Mouse (Mus musculus) T-helper 2 cell (primary cell): ENCODE results near the gene Dusp22.

ENCODE experiments used
- in situ Hi-C: fragments of 300-600 bp; cut with MboI, MseI; formaldehyde crosslinking; loops from one replicate; pipeline ENCODE4 v1.15.1; 2025; ENCODE audit warnings: high pct_unique_total_duplicates

The Dusp22 gene

DNA sequence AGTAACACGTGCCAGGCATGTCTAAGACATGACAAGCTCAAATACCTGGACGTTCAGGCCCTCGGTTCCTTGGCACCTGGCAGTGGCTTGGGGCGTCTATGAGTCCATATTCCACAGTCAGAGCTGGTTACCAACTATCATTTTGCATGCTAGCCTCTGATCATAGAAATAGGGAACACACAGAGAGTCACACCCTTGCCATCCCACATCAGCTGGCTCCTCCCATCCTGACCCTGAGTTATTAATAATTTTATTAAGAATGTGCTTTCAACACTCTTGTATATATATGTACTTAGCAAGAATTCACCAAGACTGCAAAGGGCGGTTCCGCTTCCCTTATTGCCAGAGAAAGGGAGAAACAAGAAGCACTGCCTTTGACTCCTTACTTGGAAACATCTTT lies 54.8 kb downstream of the Dusp22 start:
- in situ Hi-C loops, result no loop called here

DNA sequence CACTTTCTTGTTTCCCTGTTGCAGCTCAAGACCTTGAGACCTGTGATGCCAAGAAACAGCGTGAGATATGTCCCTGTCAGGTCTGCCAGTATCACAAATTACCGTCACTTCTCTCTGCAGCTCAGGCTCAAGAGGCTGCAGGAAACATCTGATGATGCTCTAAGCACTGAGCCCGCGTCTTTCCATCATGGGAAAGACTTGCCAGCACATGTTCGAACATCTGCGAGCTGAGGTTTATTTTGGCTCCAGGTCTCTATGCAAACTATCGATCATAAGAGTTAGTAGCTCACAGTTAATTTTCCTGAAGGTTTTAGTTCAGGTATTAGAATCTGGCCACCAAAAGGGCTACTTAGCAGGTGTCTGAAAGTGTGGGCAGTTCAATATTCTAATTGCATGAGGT lies 55.3 kb downstream of the Dusp22 start:
- in situ Hi-C loops, result no loop called here

DNA sequence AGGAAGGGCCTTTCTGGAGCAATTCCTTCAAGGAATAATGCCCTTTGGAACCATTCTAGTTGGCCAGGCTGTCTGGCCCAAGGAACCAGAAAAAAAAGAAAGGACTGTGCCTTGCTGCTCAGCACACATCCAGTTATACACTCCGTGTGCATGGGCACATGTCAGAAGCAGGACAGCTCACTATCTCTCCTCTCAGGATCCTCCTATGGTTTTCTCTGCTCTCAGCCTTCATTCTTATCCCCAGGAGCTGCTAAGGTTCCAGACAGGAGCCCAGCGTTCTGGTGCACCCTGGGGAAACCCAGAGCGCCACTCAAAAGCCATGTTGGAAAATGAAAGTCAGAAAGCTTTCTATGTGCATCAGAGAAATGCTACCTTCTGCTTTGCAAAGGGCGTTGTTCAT lies 55.8 kb downstream of the Dusp22 start:
- in situ Hi-C loops, result no loop called here

DNA sequence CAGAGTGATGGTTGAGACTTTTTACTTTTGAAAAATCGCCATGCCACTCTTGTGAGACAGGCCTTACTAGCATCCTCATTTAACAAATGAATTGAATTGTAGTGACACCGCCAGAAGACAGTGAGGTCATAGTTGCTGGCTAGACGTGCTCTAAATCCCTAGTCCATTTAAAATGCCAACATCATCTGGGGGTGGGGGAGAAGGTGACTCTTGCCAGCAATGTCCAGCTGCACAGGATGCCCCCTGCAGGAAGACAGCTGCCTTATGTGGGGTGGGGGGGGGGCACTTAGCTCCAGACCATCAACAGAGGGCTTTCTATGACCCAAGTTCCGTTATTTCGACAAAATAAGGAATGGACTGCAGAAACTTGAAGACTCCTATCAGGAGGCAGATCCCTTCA lies 56.8 kb downstream of the Dusp22 start:
- in situ Hi-C loops, result no loop called here

DNA sequence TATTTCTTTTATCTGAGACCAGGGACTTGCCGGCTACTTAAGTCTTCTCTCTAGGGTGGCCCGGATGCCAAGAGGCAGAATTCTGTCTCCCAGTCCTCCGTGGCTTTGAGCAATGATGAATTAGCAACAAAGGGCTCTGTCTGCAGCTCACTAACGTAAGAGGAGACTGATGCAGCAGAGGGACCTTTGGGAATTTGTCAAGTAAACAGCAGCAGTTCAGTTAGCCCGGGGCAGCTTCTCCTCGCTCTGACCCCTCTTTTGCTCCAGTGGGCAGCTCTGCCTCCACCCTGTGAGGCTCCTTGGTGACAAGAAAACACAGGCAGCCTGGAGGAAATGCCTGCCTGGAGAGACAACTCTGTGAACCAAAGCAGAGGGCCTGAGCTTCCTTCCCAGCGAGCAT lies 62.8 kb downstream of the Dusp22 start:
- in situ Hi-C loops, result no loop called here

DNA sequence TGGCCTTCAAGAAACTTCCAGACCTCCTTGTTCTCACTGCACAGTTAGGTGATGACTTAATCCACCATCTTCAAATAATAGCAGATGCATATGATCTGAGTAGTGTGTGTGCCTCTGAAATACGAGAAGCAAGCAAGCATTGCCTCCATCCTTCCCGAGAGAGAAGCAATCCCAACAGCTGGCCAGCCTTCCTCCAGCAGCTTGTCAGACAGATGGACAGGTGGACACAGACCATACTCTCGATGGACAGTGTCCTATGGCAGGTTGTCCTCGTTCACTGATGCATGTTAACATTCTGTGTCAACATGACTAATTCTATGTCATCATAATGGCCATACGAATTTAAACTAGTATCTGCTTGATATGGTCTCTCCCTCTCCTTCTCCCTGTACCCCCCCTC lies 63.5 kb downstream of the Dusp22 start:
- in situ Hi-C loops, result no loop called here

DNA sequence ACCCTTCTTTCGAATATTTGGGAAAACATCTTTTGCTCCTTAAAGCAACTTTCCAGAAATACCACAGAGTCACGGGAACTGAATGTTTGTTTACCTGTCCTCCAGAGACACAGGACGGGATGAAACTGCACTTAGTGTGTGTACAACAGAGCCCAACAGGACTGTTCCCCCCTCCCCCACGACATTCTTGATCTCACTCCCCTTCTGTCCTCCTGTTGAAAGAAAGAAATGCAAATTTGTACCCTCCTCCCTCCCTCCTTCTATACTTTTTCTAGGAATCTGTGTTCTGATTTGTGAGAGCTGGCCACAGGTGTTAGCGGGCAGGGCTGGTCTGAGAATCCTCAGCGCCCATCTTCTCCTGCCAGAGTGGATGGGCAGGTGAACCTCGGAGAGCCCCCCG lies 64.1 kb downstream of the Dusp22 start:
- in situ Hi-C loops, result no loop called here

DNA sequence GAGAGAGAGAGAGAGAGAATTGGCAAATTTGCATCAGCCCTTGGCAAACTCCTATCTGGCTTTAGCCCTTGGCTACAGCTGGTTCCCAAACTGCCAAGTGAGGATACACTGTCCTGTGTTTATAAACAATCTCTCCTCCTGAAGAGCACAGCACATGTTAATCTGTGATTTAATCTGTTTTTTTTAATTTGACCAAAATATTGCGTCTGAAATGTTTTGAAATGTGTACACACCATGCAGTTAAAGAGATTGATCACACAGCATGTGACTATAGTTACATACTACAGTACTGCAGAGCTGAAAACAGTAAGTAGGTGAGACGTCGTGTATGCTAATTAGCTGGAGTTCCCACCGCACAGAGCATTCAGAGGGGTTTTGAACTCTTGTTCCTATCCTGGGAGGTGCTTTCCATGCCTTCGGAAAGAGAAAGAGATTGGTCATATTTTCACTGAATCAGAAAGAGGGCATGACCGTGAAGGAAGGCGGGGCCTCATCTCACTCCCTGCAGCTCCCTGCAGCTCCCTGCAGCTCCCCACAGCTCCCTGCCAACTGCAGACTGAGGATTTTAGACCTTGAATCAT lies 65.0 kb downstream of the Dusp22 start:
- in situ Hi-C loops, result no loop called here

DNA sequence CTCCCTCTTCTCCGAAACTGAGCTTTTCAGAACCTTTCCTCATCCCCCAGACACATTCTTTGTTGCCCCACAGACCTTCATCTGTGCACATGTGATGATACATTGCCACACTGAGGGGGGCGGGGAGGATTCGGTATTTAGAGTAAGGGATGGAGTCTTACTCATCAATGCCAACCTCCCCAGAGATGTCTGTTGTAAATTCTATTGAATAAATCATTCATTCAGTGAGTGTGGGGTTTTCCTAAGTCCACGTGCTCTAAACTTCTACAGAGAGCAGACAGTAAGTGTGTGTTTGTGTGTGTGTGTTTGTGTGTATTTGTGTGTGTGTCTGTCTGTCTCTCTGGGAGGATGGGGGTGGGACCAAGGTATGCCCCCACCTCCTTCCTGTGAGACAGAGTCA lies 67.1 kb downstream of the Dusp22 start:
- in situ Hi-C loops, result no loop called here

DNA sequence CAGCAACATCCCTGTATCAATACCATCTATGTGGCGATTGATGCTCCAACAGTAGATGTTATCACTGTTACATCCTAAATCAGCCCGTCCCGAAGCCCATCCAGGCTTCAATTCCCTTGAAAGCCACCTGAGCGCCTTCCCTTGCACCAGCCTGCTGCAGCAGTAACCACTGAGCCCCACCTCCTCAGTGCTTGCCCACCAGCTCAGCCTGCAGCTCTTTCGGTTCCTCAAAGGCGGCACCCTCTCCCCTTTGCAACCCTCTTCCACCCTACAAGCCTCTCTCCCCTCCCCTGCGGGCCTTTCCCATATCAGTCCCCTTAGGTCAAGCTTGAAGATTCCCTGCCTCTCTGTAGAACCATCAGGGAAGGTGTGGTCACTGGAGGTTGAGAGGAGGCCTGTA lies 68.4 kb downstream of the Dusp22 start:
- in situ Hi-C loops, result no loop called here

DNA sequence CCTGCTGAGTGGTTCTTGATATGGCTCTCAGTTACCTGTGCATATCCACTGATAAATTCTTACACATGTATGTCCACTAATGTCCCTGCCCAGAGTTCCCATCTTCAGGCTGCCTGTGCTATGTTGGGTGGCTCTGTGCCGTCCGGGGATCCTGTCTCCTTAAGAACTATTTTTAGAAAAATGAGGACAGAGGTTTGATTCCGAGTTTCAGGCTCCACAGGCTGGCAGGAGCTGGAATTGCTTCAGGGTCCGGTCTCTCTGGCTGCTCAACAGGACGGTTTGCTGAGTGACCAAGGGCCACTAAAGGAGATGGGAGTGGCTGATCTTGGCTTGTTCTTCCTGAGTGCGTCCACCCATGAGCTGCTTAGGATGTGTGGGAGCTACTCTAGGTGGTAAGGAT lies 69.4 kb downstream of the Dusp22 start:
- in situ Hi-C loops, result no loop called here

DNA sequence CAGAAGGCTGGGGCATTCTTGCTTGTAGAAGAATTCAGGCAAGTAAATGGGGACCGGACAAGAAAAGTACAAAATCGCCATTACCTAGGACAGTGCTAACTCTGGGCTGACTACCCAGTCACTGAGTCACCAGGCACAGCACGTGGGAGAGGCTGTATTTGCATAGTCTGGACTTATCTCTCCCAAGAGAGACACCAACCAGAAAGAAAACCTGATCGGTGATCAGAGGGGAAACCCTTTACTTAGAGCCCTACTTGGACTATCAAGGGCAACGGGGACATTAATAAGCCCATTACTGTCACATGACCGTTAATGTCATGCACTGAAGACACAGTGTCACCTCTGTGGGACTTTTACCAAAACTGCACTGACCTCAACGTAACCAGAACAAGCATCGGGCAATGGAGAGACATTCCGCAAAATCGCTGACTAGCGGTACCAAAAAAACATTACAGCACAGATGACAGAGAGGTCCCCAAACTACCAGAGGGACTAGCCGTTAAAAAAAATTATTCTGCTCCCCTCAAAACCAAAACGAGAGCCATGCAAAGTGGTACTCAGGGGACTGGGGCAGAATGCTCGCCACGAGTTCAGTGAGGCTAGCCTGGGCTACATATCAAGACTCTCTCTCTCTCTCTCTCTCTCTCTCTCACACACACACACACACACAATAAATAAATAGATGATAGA lies 70.5 kb downstream of the Dusp22 start:
- in situ Hi-C loops, result loop anchor here (5.0 kb wide), 1 partner anchor 63 kb away; no protein-coding TSS in a partner anchor

DNA sequence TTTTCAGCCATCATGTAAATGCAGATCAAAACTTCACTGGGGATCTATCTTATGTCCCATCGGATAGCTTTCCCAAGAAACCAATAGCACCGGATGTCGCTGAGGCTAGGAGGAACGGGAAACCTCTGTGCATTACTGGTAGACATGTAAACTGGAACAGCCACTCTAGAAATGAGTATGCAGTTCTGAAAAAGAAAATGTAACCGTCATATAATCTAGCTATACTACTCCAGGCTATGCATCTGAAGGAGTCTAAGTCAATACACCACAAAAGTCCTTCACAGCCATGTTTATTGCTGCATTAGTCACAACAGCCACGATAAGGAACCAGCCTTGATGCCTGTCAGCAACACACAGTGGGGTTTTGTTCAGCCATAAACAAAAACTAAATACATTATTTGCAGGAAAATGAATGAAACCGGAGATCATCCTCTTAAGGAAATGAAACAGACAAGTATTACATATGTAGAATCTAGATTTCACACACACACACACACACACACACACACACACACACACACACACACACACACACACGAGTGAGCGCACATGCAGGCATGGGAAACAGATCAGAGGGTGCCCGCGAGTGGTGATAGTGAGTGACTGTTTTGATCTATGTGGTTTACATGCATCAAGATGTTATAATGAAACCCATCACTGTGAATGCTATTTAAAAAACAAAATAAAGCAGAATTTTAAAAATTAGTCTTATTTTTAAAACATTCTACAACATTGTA lies 73.1 kb downstream of the Dusp22 start:
- in situ Hi-C loops, result loop anchor here (5.0 kb wide), 1 partner anchor 66 kb away; no protein-coding TSS in a partner anchor

DNA sequence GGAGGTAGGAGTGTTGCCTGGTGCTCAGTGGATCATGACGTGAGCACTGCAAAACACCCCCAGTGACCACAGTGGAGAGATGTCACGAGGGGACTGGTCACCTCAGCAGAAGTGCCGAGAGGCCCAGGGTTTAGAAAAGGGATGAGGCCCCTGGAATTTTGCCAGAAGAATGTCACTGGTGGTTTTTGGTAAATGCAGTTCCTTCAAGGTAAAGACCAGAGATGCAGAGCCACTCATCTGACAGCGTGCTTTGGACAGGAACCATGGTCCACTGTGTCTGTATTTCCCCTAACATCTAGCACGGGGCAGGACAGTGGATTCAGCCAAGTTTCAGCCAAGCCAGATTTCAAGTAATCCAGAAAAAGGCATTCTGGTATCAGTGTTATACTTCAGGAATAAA lies 76.9 kb downstream of the Dusp22 start:
- in situ Hi-C loops, result no loop called here

DNA sequence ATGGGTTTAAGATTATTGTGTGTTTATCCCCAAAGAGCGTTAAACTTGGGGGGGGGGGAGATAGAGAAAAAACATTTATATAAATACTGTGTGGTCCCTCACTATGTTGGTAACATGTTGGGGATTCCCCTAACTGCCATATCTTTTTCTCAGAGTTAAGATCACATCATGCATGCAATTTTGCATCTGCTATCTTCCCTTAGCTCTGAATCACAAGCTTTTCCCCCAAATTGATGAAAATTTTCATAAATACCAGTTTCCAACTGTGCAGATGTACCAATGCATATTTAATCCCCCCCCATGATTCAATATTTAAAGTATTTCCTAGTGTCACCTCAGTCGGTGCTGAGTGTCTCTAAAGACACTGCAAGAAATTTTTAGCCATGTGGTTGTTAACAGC lies 77.5 kb downstream of the Dusp22 start:
- in situ Hi-C loops, result no loop called here

DNA sequence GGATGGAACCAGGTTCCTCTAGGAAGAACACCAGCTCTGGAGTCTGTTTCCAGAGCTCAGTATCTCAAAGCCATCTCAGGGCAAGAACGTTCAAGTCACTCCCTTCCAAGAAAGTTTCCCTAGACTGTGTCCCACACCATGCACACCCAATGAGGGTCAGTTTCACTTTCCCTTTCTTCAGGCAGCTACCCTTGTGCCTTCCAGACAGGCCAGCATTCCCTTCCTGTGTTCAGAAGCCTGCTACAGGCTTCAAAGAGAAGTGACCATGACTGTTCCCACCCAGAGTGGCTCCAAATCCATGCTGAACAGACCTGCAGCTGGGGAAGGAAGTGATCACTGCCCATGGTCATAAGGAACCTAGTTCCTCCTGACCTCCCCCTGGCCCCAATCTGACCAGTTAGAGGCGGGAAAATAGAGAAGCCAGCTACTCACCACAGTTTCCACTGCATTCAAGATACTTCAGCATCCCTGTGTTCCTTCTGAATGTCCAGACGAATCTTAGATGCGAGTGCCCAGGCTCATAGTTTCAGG lies 78.6 kb downstream of the Dusp22 start:
- in situ Hi-C loops, result no loop called here

DNA sequence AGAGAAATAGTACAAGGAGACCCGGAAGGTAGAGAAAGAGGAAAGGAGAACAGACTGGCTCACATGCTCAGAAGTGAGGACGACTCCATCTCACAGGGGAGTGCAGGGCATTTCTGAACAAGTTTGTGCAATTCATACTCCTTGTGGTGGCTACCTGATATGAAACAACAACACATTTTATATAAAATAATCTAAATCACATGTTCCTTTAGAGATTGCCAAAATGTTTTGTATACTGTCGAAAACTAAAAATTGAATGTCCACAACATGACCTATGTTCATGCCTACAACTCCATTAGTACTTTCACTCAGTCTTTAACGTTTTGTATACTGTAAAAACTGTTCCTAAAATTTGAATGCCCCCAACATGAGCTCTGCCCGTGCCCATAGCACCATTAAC lies 81.4 kb downstream of the Dusp22 start:
- in situ Hi-C loops, result no loop called here

DNA sequence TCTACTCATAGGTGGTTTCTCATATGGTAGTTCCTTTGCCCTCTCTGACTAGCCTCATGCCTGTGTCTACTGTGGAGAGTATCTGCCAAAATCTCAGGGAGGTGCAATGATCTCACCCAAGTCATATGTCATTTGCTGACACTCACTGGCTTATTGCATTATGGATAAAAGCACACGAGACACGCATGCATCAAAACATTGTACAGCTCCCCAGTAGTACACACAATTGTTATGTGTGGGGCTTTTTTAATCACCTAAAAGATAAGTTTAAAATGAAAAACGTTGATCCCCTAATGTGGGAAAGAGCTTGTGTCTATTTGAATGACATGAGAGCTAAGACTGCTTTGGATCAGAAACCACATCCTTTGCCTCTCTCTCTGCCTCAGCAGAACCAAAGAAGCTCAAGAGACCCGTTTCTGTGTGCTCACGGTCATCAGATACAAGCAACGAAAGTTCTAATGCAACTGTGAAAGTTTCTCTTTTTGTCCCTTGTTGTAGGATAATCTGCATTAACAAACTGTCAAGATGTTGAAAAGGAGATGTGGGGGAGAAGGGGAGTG lies 82.7 kb downstream of the Dusp22 start:
- in situ Hi-C loops, result no loop called here

DNA sequence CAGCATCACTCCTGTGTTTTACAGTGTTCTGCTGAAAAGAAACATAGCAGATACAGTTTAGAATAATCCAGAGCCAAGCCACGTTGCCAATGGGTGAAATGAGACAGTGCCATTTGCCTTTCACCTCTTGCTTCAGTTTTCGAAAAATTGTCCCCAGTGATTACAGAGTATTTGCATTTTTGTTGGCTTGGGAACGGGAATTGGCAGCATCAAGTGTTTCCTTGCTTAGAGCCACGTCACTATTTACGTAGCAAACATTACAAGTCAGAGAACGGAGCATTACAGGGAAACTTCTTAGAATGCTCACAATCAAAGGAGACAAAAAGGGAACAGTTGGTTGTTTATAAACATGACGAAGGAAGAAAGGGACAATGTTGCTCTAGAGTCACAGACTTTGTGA lies 85.3 kb downstream of the Dusp22 start:
- in situ Hi-C loops, result no loop called here

DNA sequence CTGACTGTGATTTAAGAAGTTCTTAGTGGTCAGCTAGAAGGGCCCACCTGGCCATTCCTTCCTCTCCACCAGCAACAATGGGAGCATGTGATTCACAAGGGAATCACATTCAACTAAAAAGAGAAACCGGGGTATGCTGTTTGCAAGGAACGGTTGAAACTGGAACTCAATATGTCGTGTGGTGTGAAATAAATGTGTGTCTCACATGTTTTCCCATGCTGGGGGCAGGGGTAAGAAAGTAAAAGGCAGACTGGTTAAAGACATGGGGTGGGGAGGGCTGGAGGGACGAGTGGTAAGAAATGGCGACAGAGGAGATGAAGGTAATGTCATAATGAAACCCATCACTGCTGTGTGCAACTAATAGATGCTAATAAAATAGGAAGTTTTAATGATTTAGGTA lies 87.3 kb downstream of the Dusp22 start:
- in situ Hi-C loops, result no loop called here

DNA sequence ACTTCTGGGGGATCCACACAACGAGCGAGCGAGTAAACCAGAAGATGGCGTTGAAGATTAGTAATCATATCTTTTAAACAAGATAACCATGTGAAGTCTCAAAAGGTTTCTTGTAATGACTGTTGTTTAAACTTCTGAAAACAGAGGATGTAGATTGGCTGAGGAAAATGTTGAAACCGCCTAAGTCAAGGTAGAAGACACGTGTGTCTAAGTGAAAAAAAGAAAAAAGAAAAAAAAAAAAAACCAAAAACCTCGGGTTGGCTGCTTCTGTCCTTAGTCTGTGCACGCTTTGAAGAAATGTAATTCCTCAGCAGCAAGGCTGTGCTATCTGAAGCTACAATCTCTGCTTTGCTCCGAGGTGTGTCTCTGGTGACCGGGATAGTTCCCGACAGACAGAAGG lies 87.7 kb downstream of the Dusp22 start:
- in situ Hi-C loops, result no loop called here

DNA sequence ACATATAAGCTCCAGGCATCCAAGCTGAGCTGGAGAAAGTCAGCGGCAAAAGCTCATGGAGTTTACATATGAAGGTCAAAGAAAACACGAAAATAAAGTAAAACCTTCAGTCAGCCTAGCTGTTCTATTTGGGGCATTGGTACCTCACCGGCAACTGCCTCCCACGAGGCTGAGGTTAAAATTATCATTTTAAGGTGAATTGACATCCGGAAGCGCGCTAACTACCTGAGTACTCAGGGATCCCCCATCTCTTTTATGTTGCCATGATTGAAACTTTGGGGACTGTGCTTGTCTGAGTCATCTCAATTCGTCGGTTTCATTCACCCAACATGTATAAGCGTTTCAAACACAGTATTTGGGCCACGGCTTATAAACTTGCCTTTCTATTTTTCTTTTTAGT lies 88.5 kb downstream of the Dusp22 start:
- in situ Hi-C loops, result no loop called here
